Mouse (Mus musculus): ENCODE measurements around the gene Dusp16. TPM values are rescaled to one million over a fixed set of nuclear protein-coding genes. Genes with fewer than 3 reads are reported as not detected.
A peak's percentile ranks its signal among the peaks of the same experiment; 100 is the strongest.

The Dusp16 gene
- polyA plus RNA-seq, 1 experiment: 3.3 TPM

DNA sequence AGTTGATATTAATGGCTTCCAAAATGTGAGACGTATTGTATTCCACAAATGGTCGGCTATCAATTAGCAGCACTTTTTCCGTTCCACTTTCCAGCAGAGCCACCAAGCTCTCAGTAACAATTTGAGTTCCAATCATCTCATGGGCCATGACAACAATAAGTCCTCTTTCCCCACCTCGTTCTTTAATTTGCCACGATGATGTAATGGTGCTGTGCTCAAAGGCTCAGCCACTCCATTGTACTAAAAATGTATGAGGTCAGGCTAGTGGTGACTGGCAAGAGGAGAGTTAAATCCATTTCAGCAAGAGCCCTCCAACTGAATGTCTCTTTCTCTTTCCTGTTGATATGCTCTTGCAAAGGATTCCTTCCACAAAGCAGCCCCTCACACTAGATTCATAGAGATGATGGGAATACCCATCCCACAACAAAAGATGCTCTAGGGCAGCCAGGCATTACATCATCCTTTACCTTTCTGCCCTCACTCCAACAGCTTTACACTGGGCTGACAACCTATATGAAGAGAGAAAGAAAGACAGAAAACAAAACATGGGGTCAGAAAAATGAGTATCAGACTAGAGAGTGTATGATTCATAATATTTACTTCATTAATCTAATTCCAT lies 31.4 kb downstream of the Dusp16 start:
- peaks cover 8% of the 10 kb centered on the region for H3K79me2 ChIP-seq (ENCODE audit: control insufficient read depth, insufficient read depth)
- no peak overlapping the region for H3K4me3 ChIP-seq (ENCODE audit: insufficient read depth, poor library complexity, severe bottlenecking)
- TF ChIP-seq CEBPB (IDR thresholded peaks at IDR 0.05; ENCODE audit: low read depth) (no peak), MYOG (IDR thresholded peaks at IDR 0.05; ENCODE audit: control insufficient read depth, extremely low read depth, insufficient read length) (no peak), MYOD1 (IDR thresholded peaks at IDR 0.05; ENCODE audit: control insufficient read depth, insufficient read length, low read depth) (no peak), FOSL1 (IDR thresholded peaks at IDR 0.05; ENCODE audit: insufficient read depth, low read length, poor library complexity, severe bottlenecking) (no peak), MAX (IDR thresholded peaks at IDR 0.05) (no peak), USF1 (IDR thresholded peaks at IDR 0.05; ENCODE audit: low read depth) (no peak), CTCF (IDR thresholded peaks at IDR 0.05; ENCODE audit: control insufficient read depth, insufficient read depth, insufficient read length) (no peak)
- no peaks in the 10 kb centered on the region for H3K27me3 ChIP-seq (ENCODE audit: control insufficient read depth, insufficient read depth, insufficient read length)
- peaks cover 4% of the 10 kb centered on the region for H3K79me3 ChIP-seq (ENCODE audit: low read depth)
- no peak overlapping the region for H3ac ChIP-seq (ENCODE audit: control insufficient read depth, insufficient read length, low read depth)
- H3K36me3 ChIP-seq (ENCODE audit: control insufficient read depth, insufficient read depth): peaks cover 10% of the 10 kb centered on the region

DNA sequence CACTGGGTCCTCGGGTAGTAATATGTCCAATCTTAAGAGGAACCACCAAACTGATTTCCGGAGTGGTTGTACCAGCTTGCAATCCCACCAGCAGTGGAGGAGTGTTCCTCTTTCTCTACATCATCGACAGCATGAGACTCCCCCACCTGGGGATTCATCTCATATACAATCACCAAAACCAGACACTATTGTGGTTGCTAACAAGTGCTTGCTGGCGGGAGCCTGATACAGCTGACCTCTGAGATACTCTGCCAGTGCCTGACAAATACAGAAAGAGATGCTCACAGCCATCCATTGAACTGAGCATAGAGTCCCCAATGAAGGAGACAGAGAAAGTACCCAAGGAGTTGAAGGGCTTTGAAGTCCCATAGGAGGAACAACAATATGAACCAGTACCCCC lies 36.4 kb downstream of the Dusp16 start:
- TF ChIP-seq MYOD1 (IDR thresholded peaks at IDR 0.05; ENCODE audit: control insufficient read depth, insufficient read length, low read depth) (no peak), CEBPB (IDR thresholded peaks at IDR 0.05; ENCODE audit: low read depth) (no peak), MAX (IDR thresholded peaks at IDR 0.05) (no peak), FOSL1 (IDR thresholded peaks at IDR 0.05; ENCODE audit: insufficient read depth, low read length, poor library complexity, severe bottlenecking) (no peak), USF1 (IDR thresholded peaks at IDR 0.05; ENCODE audit: low read depth) (no peak), MYOG (IDR thresholded peaks at IDR 0.05; ENCODE audit: control insufficient read depth, extremely low read depth, insufficient read length) (no peak), CTCF (IDR thresholded peaks at IDR 0.05; ENCODE audit: control insufficient read depth, insufficient read depth, insufficient read length) (no peak)
- Histone ChIP-seq H3K36me3 (ENCODE audit: control insufficient read depth, insufficient read depth) (peaks cover 18% of the 10 kb centered on the region), H3ac (ENCODE audit: control insufficient read depth, insufficient read length, low read depth) (no peak overlapping the region), H3K79me3 (ENCODE audit: low read depth) (peaks cover 3% of the 10 kb centered on the region), H3K27me3 (ENCODE audit: control insufficient read depth, insufficient read depth, insufficient read length) (no peaks in the 10 kb centered on the region), H3K79me2 (ENCODE audit: control insufficient read depth, insufficient read depth) (no peaks in the 10 kb centered on the region), H3K4me3 (ENCODE audit: insufficient read depth, poor library complexity, severe bottlenecking) (no peak overlapping the region)

GRCm38 (mm10) chr6:134753858-134754257 lies 38.6 kb downstream of the Dusp16 start:
- H3K27me3 ChIP-seq (ENCODE audit: control insufficient read depth, insufficient read depth, insufficient read length): no peaks in the 10 kb centered on the region
- no peak for TF ChIP-seq CEBPB (IDR thresholded peaks at IDR 0.05; ENCODE audit: low read depth)
- peak; percentile 61 for TF ChIP-seq MYOD1 (IDR thresholded peaks at IDR 0.05; ENCODE audit: control insufficient read depth, insufficient read length, low read depth)
- TF ChIP-seq FOSL1 (IDR thresholded peaks at IDR 0.05; ENCODE audit: insufficient read depth, low read length, poor library complexity, severe bottlenecking): no peak
- no peak for TF ChIP-seq USF1 (IDR thresholded peaks at IDR 0.05; ENCODE audit: low read depth)
- peaks cover 3% of the 10 kb centered on the region for H3K79me3 ChIP-seq (ENCODE audit: low read depth)
- no peak overlapping the region for H3ac ChIP-seq (ENCODE audit: control insufficient read depth, insufficient read length, low read depth)
- H3K4me3 ChIP-seq (ENCODE audit: insufficient read depth, poor library complexity, severe bottlenecking): no peak overlapping the region
- peaks cover 18% of the 10 kb centered on the region for H3K36me3 ChIP-seq (ENCODE audit: control insufficient read depth, insufficient read depth)
- H3K79me2 ChIP-seq (ENCODE audit: control insufficient read depth, insufficient read depth): no peaks in the 10 kb centered on the region

DNA sequence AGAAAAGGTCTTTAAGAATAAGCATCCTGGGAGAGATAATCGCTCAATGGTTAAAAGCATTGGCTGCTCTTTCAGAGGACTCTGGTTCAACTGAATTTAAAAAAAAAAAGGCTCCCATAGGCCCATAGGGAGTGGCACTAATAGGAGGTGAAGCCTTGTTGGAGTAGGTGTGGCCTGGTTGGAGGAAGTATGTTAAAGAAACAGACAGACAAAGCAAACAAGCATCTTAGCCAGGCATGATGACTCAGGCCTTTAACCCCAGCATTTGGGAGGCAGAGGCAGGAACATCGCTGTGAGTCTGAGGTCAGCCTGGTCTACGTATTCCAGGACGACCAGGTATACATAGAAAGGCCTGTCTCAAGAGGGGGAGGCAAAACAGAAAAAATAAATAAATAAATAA lies 39.0 kb downstream of the Dusp16 start:
- H3K79me2 ChIP-seq (ENCODE audit: control insufficient read depth, insufficient read depth): no peaks in the 10 kb centered on the region
- H3ac ChIP-seq (ENCODE audit: control insufficient read depth, insufficient read length, low read depth): no peak overlapping the region
- peaks cover 16% of the 10 kb centered on the region for H3K36me3 ChIP-seq (ENCODE audit: control insufficient read depth, insufficient read depth)
- TF ChIP-seq MYOD1 (IDR thresholded peaks at IDR 0.05; ENCODE audit: control insufficient read depth, insufficient read length, low read depth): no peak
- TF ChIP-seq CEBPB (IDR thresholded peaks at IDR 0.05; ENCODE audit: low read depth): no peak
- TF ChIP-seq CTCF (IDR thresholded peaks at IDR 0.05; ENCODE audit: control insufficient read depth, insufficient read depth, insufficient read length): no peak
- no peak for TF ChIP-seq MYOG (IDR thresholded peaks at IDR 0.05; ENCODE audit: control insufficient read depth, extremely low read depth, insufficient read length)
- TF ChIP-seq USF1 (IDR thresholded peaks at IDR 0.05; ENCODE audit: low read depth): no peak
- TF ChIP-seq MAX (IDR thresholded peaks at IDR 0.05): no peak
- no peak for TF ChIP-seq FOSL1 (IDR thresholded peaks at IDR 0.05; ENCODE audit: insufficient read depth, low read length, poor library complexity, severe bottlenecking)
- H3K4me3 ChIP-seq (ENCODE audit: insufficient read depth, poor library complexity, severe bottlenecking): no peak overlapping the region
- peaks cover 3% of the 10 kb centered on the region for H3K79me3 ChIP-seq (ENCODE audit: low read depth)
- no peaks in the 10 kb centered on the region for H3K27me3 ChIP-seq (ENCODE audit: control insufficient read depth, insufficient read depth, insufficient read length)

DNA sequence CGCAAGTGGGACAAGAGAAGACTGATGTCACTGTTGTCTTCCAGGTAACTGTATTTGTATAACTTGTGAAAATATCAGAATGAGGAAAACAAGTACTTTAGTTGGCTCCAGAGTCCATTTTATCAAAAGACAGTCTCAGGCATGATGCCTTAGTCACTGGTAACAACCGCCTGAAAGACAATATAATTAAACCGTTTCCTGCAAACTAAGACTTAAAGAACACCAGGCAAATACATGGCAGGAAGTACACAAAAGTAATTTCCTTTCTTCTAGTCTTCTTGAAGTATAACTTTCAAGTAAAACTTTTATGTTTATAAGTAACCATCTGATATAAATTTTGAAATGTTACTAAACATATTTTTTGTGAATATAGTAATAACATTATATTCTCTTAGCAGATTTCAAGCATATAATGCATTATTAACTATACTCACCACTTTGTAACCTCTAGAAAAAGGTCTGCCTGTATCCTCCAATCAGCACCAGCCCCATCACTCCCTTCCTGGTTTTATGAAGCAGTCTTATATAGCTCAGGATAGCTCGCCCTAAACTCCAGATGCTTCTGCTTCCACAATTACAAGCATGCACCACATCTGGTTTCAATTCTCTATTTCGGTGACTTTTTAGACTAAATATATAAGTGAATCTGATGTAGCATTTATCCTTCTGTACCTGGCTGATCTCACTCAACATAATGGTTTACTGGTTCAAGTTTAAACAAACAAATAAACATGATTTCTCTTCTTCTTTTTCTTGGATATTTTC lies 40.4 kb downstream of the Dusp16 start:
- Histone ChIP-seq H3K4me3 (ENCODE audit: insufficient read depth, poor library complexity, severe bottlenecking) (no peak overlapping the region), H3ac (ENCODE audit: control insufficient read depth, insufficient read length, low read depth) (no peak overlapping the region), H3K27me3 (ENCODE audit: control insufficient read depth, insufficient read depth, insufficient read length) (no peaks in the 10 kb centered on the region), H3K79me3 (ENCODE audit: low read depth) (no peaks in the 10 kb centered on the region), H3K79me2 (ENCODE audit: control insufficient read depth, insufficient read depth) (no peaks in the 10 kb centered on the region), H3K36me3 (ENCODE audit: control insufficient read depth, insufficient read depth) (peaks cover 8% of the 10 kb centered on the region)
- no peak for TF ChIP-seq USF1 (IDR thresholded peaks at IDR 0.05; ENCODE audit: low read depth)
- no peak for TF ChIP-seq MYOD1 (IDR thresholded peaks at IDR 0.05; ENCODE audit: control insufficient read depth, insufficient read length, low read depth)
- no peak for TF ChIP-seq CTCF (IDR thresholded peaks at IDR 0.05; ENCODE audit: control insufficient read depth, insufficient read depth, insufficient read length)
- TF ChIP-seq MAX (IDR thresholded peaks at IDR 0.05): no peak
- no peak for TF ChIP-seq FOSL1 (IDR thresholded peaks at IDR 0.05; ENCODE audit: insufficient read depth, low read length, poor library complexity, severe bottlenecking)

Data from C2C12 (cell line).